Mouse (Mus musculus): Measurements from ENCODE around the gene Il16. TPM values are rescaled to one million over a fixed set of nuclear protein-coding genes. Genes with fewer than 3 reads are reported as not detected.

Il16 gene
- polyA plus RNA-seq, 1 experiment from 2014 or later: 8.3 TPM

DNA sequence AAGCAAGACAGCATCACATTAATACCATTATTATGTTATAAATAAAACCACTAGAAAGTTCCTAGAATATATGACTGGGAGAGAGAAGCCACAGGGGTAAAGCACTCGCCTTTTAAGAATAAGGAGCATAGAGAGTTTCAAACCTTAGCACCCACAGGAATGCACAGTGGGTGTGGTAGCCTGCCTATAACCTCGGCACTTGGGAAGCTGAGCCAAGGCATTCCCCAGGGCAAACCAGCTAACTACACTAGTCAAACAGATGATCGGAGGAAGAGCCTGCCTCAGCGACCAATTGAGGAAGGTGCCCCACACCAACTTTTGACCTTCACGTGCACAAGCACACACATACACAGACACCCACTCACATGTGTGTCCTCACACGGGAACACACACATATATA lies 14.2 kb downstream of the Il16 start:
- Histone ChIP-seq H3K36me3 (ENCODE audit: control insufficient read depth, insufficient read depth) (no peaks in the 10 kb centered on the region), H3K4me1 (ENCODE audit: control insufficient read depth, low read depth, low read length) (no peaks in the 10 kb centered on the region), H3K4me3 (ENCODE audit: low read depth, low read length) (no peak overlapping the region), H3K27ac (ENCODE audit: low read length) (no peak overlapping the region), H3K9ac (ENCODE audit: low read depth, low read length) (no peak overlapping the region), H3K27me3 (ENCODE audit: control insufficient read depth, insufficient read depth, low read depth, low read length) (no peaks in the 10 kb centered on the region), H3K4me2 (ENCODE audit: low read depth, low read length) (no peak overlapping the region), H3K9me3 (replicated peaks; ENCODE audit: control insufficient read depth, low read length) (no peaks in the 10 kb centered on the region)
- WGBS (ENCODE audit: insufficient replicate concordance): 60% methylated on average over 6 of the region's 6 CpGs
- no peak for ATAC-seq (ENCODE audit: low read depth)

DNA sequence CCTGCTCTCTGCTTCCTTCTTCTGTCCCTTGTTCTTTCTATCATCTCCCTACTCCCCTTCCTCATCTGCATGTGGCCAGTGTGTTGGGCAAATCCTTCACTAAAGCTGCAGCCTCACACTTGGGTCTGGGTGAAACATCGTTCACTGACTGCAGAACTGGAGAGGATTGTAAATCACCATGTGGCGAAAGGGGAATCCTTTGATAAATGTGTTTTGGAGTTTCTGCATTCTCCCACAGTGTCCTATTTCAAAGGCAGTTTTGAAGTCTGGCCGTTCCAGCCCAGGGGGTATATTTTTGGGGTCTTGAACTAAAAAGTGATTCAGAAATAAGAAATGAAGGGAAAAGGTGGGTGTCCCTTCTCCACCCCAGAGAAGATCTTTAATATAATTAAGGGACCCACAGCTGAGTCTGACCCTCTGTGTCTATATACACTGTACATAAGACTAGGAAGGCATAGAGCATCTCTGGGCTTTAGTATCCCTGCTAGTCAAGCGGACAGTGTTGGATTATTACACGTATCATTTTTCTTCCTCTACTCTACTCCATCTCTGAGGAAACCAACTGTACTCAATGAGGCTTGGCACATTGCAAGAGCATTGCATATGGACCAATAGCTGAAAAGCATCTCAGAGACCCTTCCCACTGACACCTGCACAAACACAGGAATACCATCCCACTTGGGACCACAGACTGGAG lies 18.4 kb downstream of the Il16 start:
- ATAC-seq (ENCODE audit: low read depth): no peak
- H3K9me3 ChIP-seq (replicated peaks; ENCODE audit: control insufficient read depth, low read length): no peaks in the 10 kb centered on the region

DNA sequence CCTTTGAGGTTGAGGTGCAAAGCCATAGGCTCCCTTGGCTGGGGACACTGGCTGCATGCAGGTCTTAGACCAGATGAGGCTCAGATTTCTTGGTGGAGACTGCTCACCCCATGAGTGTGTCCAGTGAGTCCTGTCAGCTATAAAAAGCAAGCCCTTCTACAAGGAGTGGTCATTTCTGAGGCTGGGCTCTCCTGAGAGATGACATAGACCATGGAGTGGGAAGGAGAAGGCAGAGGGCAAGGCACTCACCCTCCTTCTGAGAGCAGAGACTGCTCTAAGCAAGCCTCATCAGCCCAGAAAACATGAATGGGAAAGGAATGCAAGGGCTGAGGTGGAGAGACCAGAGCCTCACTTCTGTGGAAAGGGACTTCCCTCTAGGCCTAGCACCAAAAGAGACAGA lies 19.7 kb downstream of the Il16 start:
- no peaks in the 10 kb centered on the region for H3K9me3 ChIP-seq (replicated peaks; ENCODE audit: control insufficient read depth, low read length)

More for the DNA sequence above, 18.4 kb downstream of the Il16 start:
- H3K27ac ChIP-seq (ENCODE audit: low read length): no peak overlapping the region
- H3K4me2 ChIP-seq (ENCODE audit: low read depth, low read length): no peak overlapping the region
- no peak overlapping the region for H3K9ac ChIP-seq (ENCODE audit: low read depth, low read length)
- 54% methylated on average over 5 of the region's 5 CpGs for WGBS (ENCODE audit: insufficient replicate concordance)
- H3K27me3 ChIP-seq (ENCODE audit: control insufficient read depth, insufficient read depth, low read depth, low read length): no peaks in the 10 kb centered on the region
- no peaks in the 10 kb centered on the region for H3K4me1 ChIP-seq (ENCODE audit: control insufficient read depth, low read depth, low read length)
- no peak overlapping the region for H3K4me3 ChIP-seq (ENCODE audit: low read depth, low read length)
- no peaks in the 10 kb centered on the region for H3K36me3 ChIP-seq (ENCODE audit: control insufficient read depth, insufficient read depth)

DNA sequence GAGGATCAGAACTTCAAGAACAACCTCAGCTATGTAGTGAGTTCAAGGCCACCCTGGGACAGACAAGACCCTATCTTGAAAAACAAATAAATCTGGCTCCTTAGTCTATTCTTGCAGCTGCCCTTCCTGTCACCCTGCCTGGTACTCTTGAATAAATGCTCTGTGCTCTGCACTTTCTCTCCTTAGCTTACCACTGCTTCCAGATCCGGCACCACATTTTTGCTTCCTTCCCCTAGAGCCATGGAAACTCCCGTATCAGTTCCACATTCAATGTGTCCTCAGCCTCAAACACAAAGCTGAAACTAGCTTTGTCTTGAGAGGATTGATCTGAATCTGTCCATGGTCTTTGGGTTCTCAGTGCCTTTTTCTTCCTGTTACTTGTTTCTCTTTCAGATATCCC lies 21.0 kb downstream of the Il16 start:
- no peaks in the 10 kb centered on the region for H3K4me1 ChIP-seq (ENCODE audit: control insufficient read depth, low read depth, low read length)
- H3K4me3 ChIP-seq (ENCODE audit: low read depth, low read length): no peak overlapping the region
- H3K36me3 ChIP-seq (ENCODE audit: control insufficient read depth, insufficient read depth): no peaks in the 10 kb centered on the region
- H3K9me3 ChIP-seq (replicated peaks; ENCODE audit: control insufficient read depth, low read length): no peaks in the 10 kb centered on the region
- no peak for ATAC-seq (ENCODE audit: low read depth)
- 48% methylated on average over 2 of the region's 2 CpGs for WGBS (ENCODE audit: insufficient replicate concordance)
- no peaks in the 10 kb centered on the region for H3K27me3 ChIP-seq (ENCODE audit: control insufficient read depth, insufficient read depth, low read depth, low read length)
- no peak overlapping the region for H3K4me2 ChIP-seq (ENCODE audit: low read depth, low read length)
- no peak overlapping the region for H3K9ac ChIP-seq (ENCODE audit: low read depth, low read length)
- no peak overlapping the region for H3K27ac ChIP-seq (ENCODE audit: low read length)

More for the DNA sequence above, 19.7 kb downstream of the Il16 start:
- no peak for ATAC-seq (ENCODE audit: low read depth)
- H3K4me2 ChIP-seq (ENCODE audit: low read depth, low read length): no peak overlapping the region
- H3K4me1 ChIP-seq (ENCODE audit: control insufficient read depth, low read depth, low read length): no peaks in the 10 kb centered on the region
- no peak overlapping the region for H3K9ac ChIP-seq (ENCODE audit: low read depth, low read length)
- H3K27ac ChIP-seq (ENCODE audit: low read length): no peak overlapping the region
- no peak overlapping the region for H3K4me3 ChIP-seq (ENCODE audit: low read depth, low read length)
- no peaks in the 10 kb centered on the region for H3K36me3 ChIP-seq (ENCODE audit: control insufficient read depth, insufficient read depth)
- no peaks in the 10 kb centered on the region for H3K27me3 ChIP-seq (ENCODE audit: control insufficient read depth, insufficient read depth, low read depth, low read length)

DNA sequence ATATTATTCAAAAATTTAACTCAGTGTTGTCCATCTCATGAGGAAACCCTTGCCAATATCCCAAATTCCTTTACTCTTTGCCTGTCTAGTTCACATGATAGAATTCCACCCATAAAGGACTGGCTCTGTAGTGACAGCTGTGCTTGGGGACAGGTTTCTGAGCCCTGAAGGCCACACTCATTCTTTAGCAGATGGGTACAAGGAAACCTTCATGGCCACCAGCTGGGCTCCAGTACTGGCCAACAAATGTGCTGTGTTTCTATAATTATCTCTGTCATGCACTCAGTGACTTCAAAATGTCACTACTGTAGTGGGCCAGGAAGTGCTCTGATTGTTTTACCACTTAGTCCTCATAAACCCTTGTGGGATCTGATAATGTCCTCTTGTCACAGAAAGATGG lies 21.6 kb downstream of the Il16 start:
- Histone ChIP-seq H3K9me3 (replicated peaks; ENCODE audit: control insufficient read depth, low read length) (no peaks in the 10 kb centered on the region), H3K36me3 (ENCODE audit: control insufficient read depth, insufficient read depth) (no peaks in the 10 kb centered on the region), H3K27ac (ENCODE audit: low read length) (no peak overlapping the region), H3K27me3 (ENCODE audit: control insufficient read depth, insufficient read depth, low read depth, low read length) (no peaks in the 10 kb centered on the region), H3K9ac (ENCODE audit: low read depth, low read length) (no peak overlapping the region), H3K4me2 (ENCODE audit: low read depth, low read length) (no peak overlapping the region), H3K4me3 (ENCODE audit: low read depth, low read length) (no peak overlapping the region), H3K4me1 (ENCODE audit: control insufficient read depth, low read depth, low read length) (no peaks in the 10 kb centered on the region)
- ATAC-seq (ENCODE audit: low read depth): no peak

DNA sequence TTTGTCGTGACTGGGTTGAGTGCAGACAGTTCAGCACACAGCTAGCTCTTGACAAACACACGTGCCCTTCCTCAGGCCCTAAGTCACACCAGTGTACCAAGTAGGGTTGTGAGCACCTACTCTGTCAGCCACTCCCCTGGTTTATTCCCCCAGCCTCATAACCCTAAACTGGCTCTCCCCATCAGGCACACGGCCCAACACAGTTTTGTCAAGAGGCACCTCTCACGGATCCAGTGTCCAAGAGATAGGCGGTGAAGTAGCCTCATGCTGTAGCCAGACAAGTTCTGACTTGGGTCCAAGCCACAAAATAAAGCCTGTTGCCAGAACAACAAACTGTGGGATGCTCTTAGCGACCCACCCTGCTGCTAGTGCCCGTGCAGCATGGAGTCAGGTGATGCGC lies 22.3 kb downstream of the Il16 start:
- Histone ChIP-seq H3K27ac (ENCODE audit: low read length) (no peak overlapping the region), H3K4me3 (ENCODE audit: low read depth, low read length) (no peak overlapping the region), H3K9ac (ENCODE audit: low read depth, low read length) (no peak overlapping the region), H3K4me2 (ENCODE audit: low read depth, low read length) (no peak overlapping the region), H3K27me3 (ENCODE audit: control insufficient read depth, insufficient read depth, low read depth, low read length) (no peaks in the 10 kb centered on the region), H3K9me3 (replicated peaks; ENCODE audit: control insufficient read depth, low read length) (no peaks in the 10 kb centered on the region), H3K4me1 (ENCODE audit: control insufficient read depth, low read depth, low read length) (no peaks in the 10 kb centered on the region), H3K36me3 (ENCODE audit: control insufficient read depth, insufficient read depth) (no peaks in the 10 kb centered on the region)
- WGBS (ENCODE audit: insufficient replicate concordance): 64% methylated on average over 8 of the region's 8 CpGs
- no peak for ATAC-seq (ENCODE audit: low read depth)

DNA sequence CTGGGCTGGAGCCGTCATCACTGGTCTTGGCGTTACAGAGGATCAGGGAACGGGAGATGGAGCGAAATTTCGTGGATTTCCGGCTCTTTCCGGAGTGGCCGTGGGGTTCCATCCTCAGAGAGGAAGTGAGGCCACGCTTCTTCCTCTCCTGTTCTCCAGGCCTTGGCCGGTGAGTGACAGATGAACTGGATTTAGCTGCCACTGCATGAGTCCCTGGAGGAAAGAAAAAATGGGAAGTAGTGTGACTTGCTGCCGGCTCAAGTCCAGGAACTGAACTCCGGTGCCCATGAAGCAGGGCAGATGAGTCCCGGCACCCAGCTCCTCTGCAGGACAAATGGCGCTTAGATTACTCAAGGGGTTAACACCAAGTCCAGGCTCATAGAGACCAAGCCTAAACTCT lies 23.0 kb downstream of the Il16 start:
- WGBS (ENCODE audit: insufficient replicate concordance): 31% methylated on average over 14 of the region's 14 CpGs
- no peak overlapping the region for H3K9ac ChIP-seq (ENCODE audit: low read depth, low read length)
- H3K4me2 ChIP-seq (ENCODE audit: low read depth, low read length): no peak overlapping the region
- H3K27ac ChIP-seq (ENCODE audit: low read length): no peak overlapping the region
- H3K9me3 ChIP-seq (replicated peaks; ENCODE audit: control insufficient read depth, low read length): no peaks in the 10 kb centered on the region
- no peak overlapping the region for H3K4me3 ChIP-seq (ENCODE audit: low read depth, low read length)
- ATAC-seq (ENCODE audit: low read depth): no peak
- H3K36me3 ChIP-seq (ENCODE audit: control insufficient read depth, insufficient read depth): no peaks in the 10 kb centered on the region
- H3K4me1 ChIP-seq (ENCODE audit: control insufficient read depth, low read depth, low read length): no peaks in the 10 kb centered on the region
- H3K27me3 ChIP-seq (ENCODE audit: control insufficient read depth, insufficient read depth, low read depth, low read length): no peaks in the 10 kb centered on the region

DNA sequence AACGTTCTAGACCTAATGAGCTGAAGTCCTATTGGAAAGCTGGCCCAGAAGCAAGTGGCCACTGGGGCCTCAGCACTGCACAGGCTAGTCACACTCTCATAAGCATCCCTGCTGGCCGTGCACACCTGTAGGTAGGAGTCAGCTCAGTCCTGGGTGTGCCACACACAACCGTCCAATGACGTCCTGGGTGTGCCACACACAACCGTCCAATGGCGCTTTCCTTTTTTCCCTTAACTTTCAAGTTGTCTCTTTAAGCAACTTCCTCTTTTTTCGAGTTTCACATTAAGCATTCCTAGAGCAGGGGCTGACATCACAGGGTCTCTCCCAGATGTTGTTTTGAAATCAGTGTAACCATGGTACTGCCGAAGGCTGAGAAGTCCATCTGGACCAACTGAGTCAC lies 25.3 kb downstream of the Il16 start:
- H3K27ac ChIP-seq (ENCODE audit: low read length): no peak overlapping the region
- no peaks in the 10 kb centered on the region for H3K4me1 ChIP-seq (ENCODE audit: control insufficient read depth, low read depth, low read length)
- H3K9me3 ChIP-seq (replicated peaks; ENCODE audit: control insufficient read depth, low read length): no peaks in the 10 kb centered on the region
- H3K27me3 ChIP-seq (ENCODE audit: control insufficient read depth, insufficient read depth, low read depth, low read length): no peaks in the 10 kb centered on the region
- no peak for ATAC-seq (ENCODE audit: low read depth)
- H3K36me3 ChIP-seq (ENCODE audit: control insufficient read depth, insufficient read depth): no peaks in the 10 kb centered on the region
- H3K4me3 ChIP-seq (ENCODE audit: low read depth, low read length): no peak overlapping the region
- 28% methylated on average over 8 of the region's 8 CpGs for WGBS (ENCODE audit: insufficient replicate concordance)
- no peak overlapping the region for H3K9ac ChIP-seq (ENCODE audit: low read depth, low read length)
- no peak overlapping the region for H3K4me2 ChIP-seq (ENCODE audit: low read depth, low read length)

DNA sequence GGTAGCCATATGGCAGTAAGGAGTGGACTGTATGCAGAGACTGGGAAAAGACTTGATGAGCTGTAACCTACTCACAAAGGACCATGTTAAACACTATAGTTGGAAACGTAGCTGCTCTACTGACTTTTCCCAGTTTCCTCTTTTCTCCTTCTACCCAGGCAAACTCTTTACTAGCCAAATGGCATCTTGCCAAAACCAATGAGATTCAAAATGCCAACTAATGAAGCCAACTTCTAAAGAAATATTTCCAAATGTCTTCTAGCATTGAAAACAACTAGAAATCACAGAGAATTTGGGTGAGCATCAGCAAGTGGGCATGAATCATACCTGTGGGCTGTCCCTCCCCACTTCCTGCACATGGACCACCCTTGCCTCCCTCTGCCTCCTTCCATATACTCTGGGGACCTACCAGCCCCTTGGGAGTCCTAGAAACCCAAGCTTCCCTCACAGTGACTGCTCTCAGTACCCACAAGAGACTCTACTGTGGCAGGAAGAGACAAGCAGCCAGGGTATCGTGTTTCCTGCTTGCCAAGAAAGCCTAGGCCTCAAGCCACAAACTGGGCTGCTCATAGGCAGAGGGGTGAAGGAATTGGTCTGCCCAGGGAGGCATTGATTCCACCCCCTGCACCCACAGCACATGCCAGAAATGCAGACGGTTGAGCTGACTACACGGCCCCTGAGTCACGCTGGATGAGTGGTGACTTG lies 28.4 kb downstream of the Il16 start:
- no peak overlapping the region for H3K4me3 ChIP-seq (ENCODE audit: low read depth, low read length)
- no peaks in the 10 kb centered on the region for H3K36me3 ChIP-seq (ENCODE audit: control insufficient read depth, insufficient read depth)
- no peaks in the 10 kb centered on the region for H3K9me3 ChIP-seq (replicated peaks; ENCODE audit: control insufficient read depth, low read length)
- no peak overlapping the region for H3K4me2 ChIP-seq (ENCODE audit: low read depth, low read length)
- WGBS (ENCODE audit: insufficient replicate concordance): 38% methylated on average over 5 of the region's 5 CpGs
- no peak overlapping the region for H3K27ac ChIP-seq (ENCODE audit: low read length)
- ATAC-seq (ENCODE audit: low read depth): no peak
- no peaks in the 10 kb centered on the region for H3K4me1 ChIP-seq (ENCODE audit: control insufficient read depth, low read depth, low read length)
- H3K27me3 ChIP-seq (ENCODE audit: control insufficient read depth, insufficient read depth, low read depth, low read length): no peaks in the 10 kb centered on the region
- no peak overlapping the region for H3K9ac ChIP-seq (ENCODE audit: low read depth, low read length)
